Mouse (Mus musculus): ENCODE measurements around the gene Trpm2. TPM values are rescaled to one million over a fixed set of nuclear protein-coding genes. Genes with fewer than 3 reads are reported as not detected.

Trpm2 gene
- total RNA-seq, 2 experiments from 2014 or later: 0.10 to 0.89 TPM

Other genes starting within 250 kb of the Trpm2 start
- gene Krtap12-1, start 250.0 kb downstream of the Trpm2 start, total RNA-seq (2021): not detected
- gene Gm10100, start 244.1 kb downstream of the Trpm2 start, total RNA-seq (2021): not detected
- not detected for gene Gm18596, start 227.9 kb downstream of the Trpm2 start, total RNA-seq (2021)
- not detected for gene Gm9736, start 219.2 kb downstream of the Trpm2 start, total RNA-seq (2021)
- gene Gm3233, start 210.9 kb downstream of the Trpm2 start, total RNA-seq (2021): not detected
- gene Gm3238, start 199.2 kb downstream of the Trpm2 start, total RNA-seq (2021): not detected
- not detected for gene Gm7138, start 193.6 kb downstream of the Trpm2 start, total RNA-seq (2021)
- not detected for gene Gm3250, start 188.0 kb downstream of the Trpm2 start, total RNA-seq (2021)
- not detected for gene Gm7137, start 182.4 kb downstream of the Trpm2 start, total RNA-seq (2021)
- not detected for gene Gm9639, start 175.5 kb downstream of the Trpm2 start, total RNA-seq (2021)
- gene Gm19668, start 171.4 kb downstream of the Trpm2 start, total RNA-seq (2021): not detected
- gene Gm9507, start 158.7 kb downstream of the Trpm2 start, total RNA-seq (2021): not detected
- not detected for gene Gm2696, start 155.9 kb downstream of the Trpm2 start, total RNA-seq (2021)
- gene Krtap10-4, start 143.5 kb downstream of the Trpm2 start, total RNA-seq (2021): not detected
- gene Krtap10-10, start 134.6 kb downstream of the Trpm2 start, total RNA-seq (2021): not detected
- not detected for gene Gm36176, start 123.8 kb downstream of the Trpm2 start, total RNA-seq (2021)
- not detected for gene Gm10318, start 117.7 kb downstream of the Trpm2 start, total RNA-seq (2021)
- gene Gm3285, start 108.6 kb downstream of the Trpm2 start, total RNA-seq (2021): not detected
- gene Lrrc3, start 68.0 kb downstream of the Trpm2 start, total RNA-seq (2021): under 1 TPM; 0.08 to 0.17 TPM
- 1 to 10 TPM; 3.1 to 4.5 TPM for gene 1810043G02Rik, start 8.0 kb upstream of the Trpm2 start, total RNA-seq (2021)
- gene Pfkl, start 39.5 kb upstream of the Trpm2 start, total RNA-seq (2021): 1 to 10 TPM; 6.0 to 8.6 TPM
- gene Dnmt3l, start 71.4 kb upstream of the Trpm2 start, total RNA-seq (2021): not detected
- not detected for gene Aire, start 73.0 kb upstream of the Trpm2 start, total RNA-seq (2021)
- 1 to 10 TPM; 1.2 to 1.6 TPM for gene Icosl, start 98.7 kb upstream of the Trpm2 start, total RNA-seq (2021)
- gene D10Jhu81e, start 199.2 kb upstream of the Trpm2 start, total RNA-seq (2021): 100 to 1,000 TPM; 207 to 245 TPM
- gene Pwp2, start 214.6 kb upstream of the Trpm2 start, total RNA-seq (2021): 1 to 10 TPM; 7.6 to 9.9 TPM